Mouse (Mus musculus) T-helper 2 cell (primary cell): ENCODE data around the gene Renbp.

Source experiments
- in situ Hi-C: fragments of 300-600 bp; cut with MboI, MseI; formaldehyde crosslinking; loops from one replicate; pipeline ENCODE4 v1.15.1; 2025; ENCODE audit warnings: high pct_unique_total_duplicates

The Renbp gene

GRCm38 (mm10) chrX:73930402-73931062 lies at the start of gene Renbp:
TSS of gene Renbp (minus strand) at chrX:73930850.
- in situ Hi-C loops: no loop called here

GRCm38 (mm10) chrX:73977783-73978182 lies 47.1 kb upstream of the Renbp start:
- in situ Hi-C loops: loop anchor here (5.0 kb wide), 1 partner anchor 85 kb away; no protein-coding TSS in a partner anchor

GRCm38 (mm10) chrX:73976283-73976682 lies 45.6 kb upstream of the Renbp start:
- in situ Hi-C loops: loop anchor here (5.0 kb wide), 1 partner anchor 86 kb away; no protein-coding TSS in a partner anchor

GRCm38 (mm10) chrX:73972774-73973173 lies 42.1 kb upstream of the Renbp start:
- in situ Hi-C loops: no loop called here

- in situ Hi-C loops: no loop called here
Measured at GRCm38 (mm10) chrX:73970781-73971180, 40.1 kb upstream of the Renbp start.

- in situ Hi-C loops: no loop called here
Measured at GRCm38 (mm10) chrX:73969729-73970128, 39.1 kb upstream of the Renbp start.

- in situ Hi-C loops: no loop called here
Measured at GRCm38 (mm10) chrX:73969167-73969566, 38.5 kb upstream of the Renbp start.

- in situ Hi-C loops: no loop called here
Measured at GRCm38 (mm10) chrX:73967177-73968075, 36.8 kb upstream of the Renbp start.

- in situ Hi-C loops: no loop called here
Measured at GRCm38 (mm10) chrX:73966248-73967176, 35.9 kb upstream of the Renbp start, which contains the start of gene Hcfc1. TSS of gene Hcfc1 (minus strand) at chrX:73966357.

GRCm38 (mm10) chrX:73965307-73965706 lies 34.7 kb upstream of the Renbp start:
- in situ Hi-C loops: no loop called here

- in situ Hi-C loops: no loop called here
Measured at GRCm38 (mm10) chrX:73964363-73964762, 33.7 kb upstream of the Renbp start.

GRCm38 (mm10) chrX:73954988-73955387 lies 24.3 kb upstream of the Renbp start:
- in situ Hi-C loops: no loop called here

- in situ Hi-C loops: no loop called here
Measured at GRCm38 (mm10) chrX:73952603-73953002, 22.0 kb upstream of the Renbp start.

GRCm38 (mm10) chrX:73949341-73949740 lies 18.7 kb upstream of the Renbp start:
- in situ Hi-C loops: loop anchor here (5.0 kb wide), 1 partner anchor 157 kb away; no protein-coding TSS in a partner anchor

GRCm38 (mm10) chrX:73948647-73949046 lies 18.0 kb upstream of the Renbp start:
- in situ Hi-C loops: loop anchor here (5.0 kb wide), 1 partner anchor 156 kb away; no protein-coding TSS in a partner anchor

- in situ Hi-C loops: loop anchor here (5.0 kb wide), 1 partner anchor 155 kb away; no protein-coding TSS in a partner anchor
Measured at GRCm38 (mm10) chrX:73946896-73947295, 16.2 kb upstream of the Renbp start.

- in situ Hi-C loops: no loop called here
Measured at GRCm38 (mm10) chrX:73942294-73942693, 11.6 kb upstream of the Renbp start.

GRCm38 (mm10) chrX:73941860-73942259 lies 11.2 kb upstream of the Renbp start:
- in situ Hi-C loops: no loop called here

GRCm38 (mm10) chrX:73931871-73932270 lies 1.2 kb upstream of the Renbp start:
- in situ Hi-C loops: no loop called here

- in situ Hi-C loops: no loop called here
Measured at GRCm38 (mm10) chrX:73922550-73922882, 8.1 kb downstream of the Renbp start.

GRCm38 (mm10) chrX:73921823-73922549 lies 8.7 kb downstream of the Renbp start, which contains the start of the genes Arhgap4 and Naa10:
TSS of gene Arhgap4 (minus strand) at chrX:73921870.
TSS of gene Naa10 (minus strand) at chrX:73921944.
- in situ Hi-C loops: no loop called here
